Mouse (Mus musculus): ENCODE results near the gene Prm3. TPM values are rescaled to one million over a fixed set of nuclear protein-coding genes. Genes with fewer than 3 reads are reported as not detected.
A peak's percentile ranks its signal among the peaks of the same experiment; 100 is the strongest.

The Prm3 gene
- total and polyA plus RNA-seq, 2 experiments from 2014 or later = not detected

DNA sequence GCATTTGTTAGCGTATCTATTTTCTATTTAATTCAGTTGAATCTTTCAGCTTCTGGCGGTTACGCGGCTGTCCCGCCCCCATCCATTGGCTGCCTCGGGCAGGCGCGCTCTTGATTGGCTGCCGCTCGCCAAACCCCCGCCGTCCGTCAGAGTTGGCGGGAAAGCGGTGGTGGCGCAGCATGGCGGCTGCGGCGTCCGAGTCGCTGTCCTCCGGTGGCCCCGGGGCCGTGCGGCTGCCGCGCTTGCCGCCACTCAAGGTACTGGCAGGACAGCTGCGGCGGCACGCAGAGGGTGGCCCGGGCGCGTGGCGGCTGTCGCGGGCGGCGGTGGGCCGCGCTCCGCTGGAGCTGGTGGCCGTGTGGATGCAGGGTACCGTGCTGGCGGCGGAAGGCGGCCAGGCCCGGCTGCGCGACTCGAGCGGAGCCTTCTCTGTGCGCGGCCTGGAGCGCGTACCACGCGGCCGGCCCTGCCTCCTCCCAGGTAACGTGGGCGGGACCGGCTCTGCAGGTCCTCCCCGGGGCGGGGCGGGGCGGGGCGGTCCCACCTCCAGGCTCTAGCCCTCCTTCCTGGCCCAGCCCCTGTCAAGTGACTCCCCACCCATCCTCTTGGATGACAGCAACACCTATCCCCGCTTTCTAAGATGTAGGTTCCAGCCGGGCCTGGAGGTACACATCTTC is 44.3 kb upstream of the Prm3 start, which contains the start of gene Rmi2:
Gene Rmi2, plus strand, starts transcription at position 149 of the 677 bp plus-strand sequence.
- Histone ChIP-seq H3K27me3 (ENCODE audit: insufficient read depth, low read length) (no peaks in the 10 kb centered on the region), H3K4me1 (ENCODE audit: insufficient read depth, low read length) (no peaks in the 10 kb centered on the region), H3K9me3 (ENCODE audit: low read length) (no peaks in the 10 kb centered on the region), H3K9ac (replicated peaks; ENCODE audit: low read length) (peak within 1 kb of the TSS; percentile 52; the same call in 1 of the 2 replicates), H3K27ac (no peak within 1 kb of the TSS), H3K4me3 (ENCODE audit: low read length) (peak within 1 kb of the TSS; percentile 82), H3K4me2 (ENCODE audit: low read depth, low read length) (peak within 1 kb of the TSS; percentile 90), H3K36me3 (ENCODE audit: insufficient read depth, low read length) (no peaks in the 10 kb centered on the region)
- WGBS = 3% methylated on average over 63 of the region's 69 CpGs
- DNase-seq (ENCODE audit: low spot score) (peak; percentile 91), ATAC-seq (peak; percentile 91)
- TF ChIP-seq CTCF (IDR thresholded peaks at IDR 0.05; ENCODE audit: low read depth) = no peak

DNA sequence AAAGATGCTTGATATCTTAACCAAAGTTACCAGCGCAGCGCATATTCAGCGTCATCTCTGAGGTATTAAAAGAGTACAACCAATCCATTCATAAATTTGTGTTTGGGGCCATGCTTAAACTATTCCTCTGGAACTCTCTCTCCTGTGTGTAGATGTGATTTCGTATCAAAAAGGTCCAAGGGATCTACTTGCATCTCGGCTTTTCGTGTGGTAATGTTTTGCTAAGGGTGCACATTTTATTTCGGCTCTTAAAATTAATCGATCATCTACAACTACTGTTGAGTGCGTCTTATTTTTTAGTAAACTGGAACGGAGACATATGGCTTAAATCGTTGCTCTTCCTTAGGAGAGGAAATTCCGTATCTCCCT is 43.8 kb upstream of the Prm3 start:
- H3K36me3 ChIP-seq (ENCODE audit: insufficient read depth, low read length) = no peaks in the 10 kb centered on the region
- DNase-seq (ENCODE audit: low spot score) = no peak
- peak overlapping the region; percentile 82 for H3K4me3 ChIP-seq (ENCODE audit: low read length)
- H3K9ac ChIP-seq (replicated peaks; ENCODE audit: low read length) = no peak overlapping the region; the same call in 1 of the 2 replicates
- peak overlapping the region; percentile 90 for H3K4me2 ChIP-seq (ENCODE audit: low read depth, low read length)
- no peak overlapping the region for H3K27ac ChIP-seq
- ATAC-seq = no peak
- TF ChIP-seq CTCF (IDR thresholded peaks at IDR 0.05; ENCODE audit: low read depth) = no peak
- 9% methylated on average over 12 of the region's 12 CpGs for WGBS
- H3K9me3 ChIP-seq (ENCODE audit: low read length) = no peaks in the 10 kb centered on the region
- no peaks in the 10 kb centered on the region for H3K4me1 ChIP-seq (ENCODE audit: insufficient read depth, low read length)
- H3K27me3 ChIP-seq (ENCODE audit: insufficient read depth, low read length) = no peaks in the 10 kb centered on the region

DNA sequence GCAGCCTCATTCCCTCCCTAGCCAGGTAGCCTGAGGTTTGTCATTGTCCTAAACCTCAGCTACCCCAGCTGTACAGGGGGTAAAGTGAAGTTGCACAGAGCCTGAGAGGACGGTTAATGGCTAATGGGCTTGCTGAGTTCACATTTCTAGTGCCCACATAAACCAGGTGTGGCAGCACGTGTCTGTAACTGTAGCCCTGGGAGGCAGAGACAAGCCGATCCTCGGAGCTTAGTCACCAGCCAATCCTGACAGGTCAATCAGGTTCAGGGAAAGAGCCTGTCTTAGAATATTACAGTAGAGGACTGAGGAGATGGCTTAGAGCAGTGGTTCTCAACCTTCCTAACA is 37.7 kb upstream of the Prm3 start:
- H3K4me1 ChIP-seq (ENCODE audit: insufficient read depth, low read length) = no peaks in the 10 kb centered on the region
- no peaks in the 10 kb centered on the region for H3K36me3 ChIP-seq (ENCODE audit: insufficient read depth, low read length)
- H3K9me3 ChIP-seq (ENCODE audit: low read length) = no peaks in the 10 kb centered on the region
- no peak overlapping the region for H3K9ac ChIP-seq (replicated peaks; ENCODE audit: low read length)
- no peak overlapping the region for H3K4me2 ChIP-seq (ENCODE audit: low read depth, low read length)
- no peak for DNase-seq (ENCODE audit: low spot score)
- TF ChIP-seq CTCF (IDR thresholded peaks at IDR 0.05; ENCODE audit: low read depth) = no peak
- H3K27ac ChIP-seq = no peak overlapping the region
- 81% methylated on average over 4 of the region's 4 CpGs for WGBS
- no peak for ATAC-seq
- no peaks in the 10 kb centered on the region for H3K27me3 ChIP-seq (ENCODE audit: insufficient read depth, low read length)
- no peak overlapping the region for H3K4me3 ChIP-seq (ENCODE audit: low read length)

GRCm38 (mm10) chr16:10827766-10828460 is 37.2 kb upstream of the Prm3 start:
- DNase-seq (ENCODE audit: low spot score) (no peak), ATAC-seq (no peak)
- WGBS = 84% methylated on average over 7 of the region's 7 CpGs
- Histone ChIP-seq H3K9me3 (ENCODE audit: low read length) (no peaks in the 10 kb centered on the region), H3K4me1 (ENCODE audit: insufficient read depth, low read length) (no peaks in the 10 kb centered on the region), H3K9ac (replicated peaks; ENCODE audit: low read length) (no peak overlapping the region), H3K27me3 (ENCODE audit: insufficient read depth, low read length) (no peaks in the 10 kb centered on the region), H3K4me2 (ENCODE audit: low read depth, low read length) (no peak overlapping the region), H3K4me3 (ENCODE audit: low read length) (no peak overlapping the region), H3K36me3 (ENCODE audit: insufficient read depth, low read length) (no peaks in the 10 kb centered on the region), H3K27ac (no peak overlapping the region)
- no peak for TF ChIP-seq CTCF (IDR thresholded peaks at IDR 0.05; ENCODE audit: low read depth)

DNA sequence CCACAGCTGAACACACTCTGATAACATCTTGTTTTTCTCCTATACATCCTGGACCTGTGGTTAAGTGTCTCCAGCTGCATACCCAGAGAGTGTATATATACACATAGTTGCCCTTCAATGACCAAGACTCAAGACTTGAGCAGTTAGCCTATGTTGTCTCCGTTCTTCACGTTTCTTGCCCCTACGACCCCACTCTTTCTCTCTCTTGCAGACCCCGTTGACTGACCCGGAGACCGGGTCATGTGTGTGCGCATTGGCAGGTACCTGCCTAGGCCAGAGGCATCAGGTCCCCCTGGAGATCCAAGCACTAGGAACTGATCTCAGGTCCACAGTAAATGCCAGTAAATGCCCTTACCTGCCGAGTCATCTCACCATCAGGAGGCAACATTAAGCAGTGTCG is 36.6 kb upstream of the Prm3 start:
- 94% methylated on average over 9 of the region's 9 CpGs for WGBS
- TF ChIP-seq CTCF (IDR thresholded peaks at IDR 0.05; ENCODE audit: low read depth) = no peak

DNA sequence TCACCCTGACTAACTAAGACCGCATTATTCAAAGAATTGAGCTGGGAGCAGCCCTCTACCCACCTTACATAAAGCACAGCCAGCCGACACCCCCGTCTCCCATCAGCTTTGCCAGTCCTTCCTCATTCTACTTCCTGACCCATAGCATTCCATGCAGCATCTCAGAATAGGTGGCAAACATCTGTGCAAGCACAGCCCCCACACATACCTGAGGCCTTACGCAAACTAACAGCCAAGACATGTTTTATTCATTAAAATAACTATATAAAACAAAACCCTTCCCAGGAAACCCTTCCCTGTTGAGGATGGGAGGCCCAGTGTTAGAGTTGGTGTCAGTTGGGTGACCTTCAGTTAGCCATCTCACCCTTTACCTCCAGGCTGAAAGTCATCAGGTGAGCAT is 35.1 kb upstream of the Prm3 start:
- 91% methylated on average over 4 of the region's 4 CpGs for WGBS
- Histone ChIP-seq H3K27me3 (ENCODE audit: insufficient read depth, low read length) (no peaks in the 10 kb centered on the region), H3K4me2 (ENCODE audit: low read depth, low read length) (no peak overlapping the region), H3K27ac (no peak overlapping the region), H3K4me1 (ENCODE audit: insufficient read depth, low read length) (no peaks in the 10 kb centered on the region), H3K4me3 (ENCODE audit: low read length) (no peak overlapping the region), H3K9me3 (ENCODE audit: low read length) (no peaks in the 10 kb centered on the region), H3K36me3 (ENCODE audit: insufficient read depth, low read length) (no peaks in the 10 kb centered on the region), H3K9ac (replicated peaks; ENCODE audit: low read length) (no peak overlapping the region)
- ATAC-seq (no peak), DNase-seq (ENCODE audit: low spot score) (no peak)
- TF ChIP-seq CTCF (IDR thresholded peaks at IDR 0.05; ENCODE audit: low read depth) = no peak

More for the DNA sequence above, 36.6 kb upstream of the Prm3 start:
- no peaks in the 10 kb centered on the region for H3K4me1 ChIP-seq (ENCODE audit: insufficient read depth, low read length)
- no peak overlapping the region for H3K9ac ChIP-seq (replicated peaks; ENCODE audit: low read length)
- H3K9me3 ChIP-seq (ENCODE audit: low read length) = no peaks in the 10 kb centered on the region
- no peaks in the 10 kb centered on the region for H3K27me3 ChIP-seq (ENCODE audit: insufficient read depth, low read length)
- DNase-seq (ENCODE audit: low spot score) (no peak), ATAC-seq (no peak)
- H3K27ac ChIP-seq = no peak overlapping the region
- no peak overlapping the region for H3K4me3 ChIP-seq (ENCODE audit: low read length)
- no peaks in the 10 kb centered on the region for H3K36me3 ChIP-seq (ENCODE audit: insufficient read depth, low read length)
- H3K4me2 ChIP-seq (ENCODE audit: low read depth, low read length) = no peak overlapping the region

GRCm38 (mm10) chr16:10824536-10824935 is 33.8 kb upstream of the Prm3 start:
- 92% methylated on average over 1 of the region's 1 CpGs for WGBS
- DNase-seq (ENCODE audit: low spot score) = no peak

More at GRCm38 (mm10) chr16:10824536-10824935, 33.8 kb upstream of the Prm3 start:
- Histone ChIP-seq H3K27ac (no peak overlapping the region), H3K4me3 (ENCODE audit: low read length) (no peak overlapping the region), H3K9ac (replicated peaks; ENCODE audit: low read length) (no peak overlapping the region), H3K4me1 (ENCODE audit: insufficient read depth, low read length) (no peaks in the 10 kb centered on the region), H3K9me3 (ENCODE audit: low read length) (no peaks in the 10 kb centered on the region), H3K4me2 (ENCODE audit: low read depth, low read length) (no peak overlapping the region), H3K27me3 (ENCODE audit: insufficient read depth, low read length) (no peaks in the 10 kb centered on the region), H3K36me3 (ENCODE audit: insufficient read depth, low read length) (no peaks in the 10 kb centered on the region)
- ATAC-seq = no peak
- TF ChIP-seq CTCF (IDR thresholded peaks at IDR 0.05; ENCODE audit: low read depth) = no peak

Data from hindbrain, postnatal 0 days (tissue).